ENCODE assay signal across 8 mouse cellular contexts in genomic region chr15:103305792-103306645, GRCm38 (mm10). TPM values are rescaled to one million over a fixed set of nuclear protein-coding genes. Genes with fewer than 3 reads are reported as not detected.
A peak's percentile ranks its signal among the peaks of the same experiment; 100 is the strongest.
DNase-seq lines count a peak whose midpoint lies in the region; ATAC-seq and TF ChIP-seq lines count a peak whose summit lies in the region.

No protein-coding gene starts in this region.

- intact Hi-C loops in left cerebral cortex, postnatal 10 days (cut with DNase I), result loop anchor here (2.0 kb wide), 2 partner anchors 21 to 59 kb away; no protein-coding TSS in a partner anchor

- 0 out of 2 replicates have a peak, but pooled peaks have one; percentile 0 for ATAC-seq in frontal cortex, adult (ENCODE audit: low TSS enrichment)
- no peak for ATAC-seq in heart, embryonic 13.5 days (ENCODE audit: extremely low read depth, insufficient number of reproducible peaks, low FRiP score, low TSS enrichment)
- ATAC-seq in limb, embryonic 14.5 days (ENCODE audit: low FRiP score, low read depth), result no peak
- no peak for ATAC-seq in stomach, postnatal 0 days (ENCODE audit: low FRiP score, low TSS enrichment)

- TF ChIP-seq EP300 in ES-Bruce4 (IDR thresholded peaks at IDR 0.05; ENCODE audit: insufficient read depth, low read depth, low read length), result no peak
- TF ChIP-seq EP300 in stomach, postnatal 0 days (optimal IDR thresholded peaks at IDR 0.05), result no peak

- WGBS in heart, embryonic 13.5 days, result 36% methylated on average over 8 of the region's 8 CpGs
- WGBS in limb, embryonic 14.5 days, result 21% methylated on average over 8 of the region's 8 CpGs
- WGBS in stomach, postnatal 0 days, result 34% methylated on average over 8 of the region's 8 CpGs

- H3K4me1 ChIP-seq in ES-Bruce4 (ENCODE audit: control insufficient read depth, insufficient read depth, low read length), result peaks cover 1% of the 10 kb centered on the region
- H3K4me1 ChIP-seq in heart, embryonic 13.5 days, result peaks cover 66% of the 10 kb centered on the region
- H3K4me1 ChIP-seq in limb, embryonic 14.5 days (ENCODE audit: control insufficient read depth, insufficient read depth, low read length), result peaks cover 60% of the 10 kb centered on the region
- peaks cover 7% of the 10 kb centered on the region for H3K4me1 ChIP-seq in stomach, postnatal 0 days (replicated peaks; ENCODE audit: control insufficient read depth, insufficient read depth)

- no peak for TF ChIP-seq CTCF in ES-Bruce4 (IDR thresholded peaks at IDR 0.05; ENCODE audit: low read depth, low read length)
- TF ChIP-seq CTCF in stomach, postnatal 0 days (IDR thresholded peaks at IDR 0.05; ENCODE audit: low read depth), result no peak

- H3K4me3 ChIP-seq in ES-Bruce4 (ENCODE audit: low read depth, low read length), result peak overlapping the region; percentile 64; the same call in 1 of the 2 replicates
- peak overlapping the region; percentile 63 for H3K4me3 ChIP-seq in heart, embryonic 13.5 days
- peak overlapping the region; percentile 43 for H3K4me3 ChIP-seq in limb, embryonic 14.5 days (replicated peaks; ENCODE audit: low read length)
- H3K4me3 ChIP-seq in stomach, postnatal 0 days (ENCODE audit: low read depth, low read length), result peak overlapping the region; percentile 57

- no peaks in the 10 kb centered on the region for H3K36me3 ChIP-seq in ES-Bruce4 (ENCODE audit: control insufficient read depth, insufficient read depth, low read length, poor library complexity, severe bottlenecking)
- H3K36me3 ChIP-seq in heart, embryonic 13.5 days, result no peaks in the 10 kb centered on the region
- H3K36me3 ChIP-seq in limb, embryonic 14.5 days (ENCODE audit: control insufficient read depth, insufficient read depth, low read length), result no peaks in the 10 kb centered on the region
- no peaks in the 10 kb centered on the region for H3K36me3 ChIP-seq in stomach, postnatal 0 days (ENCODE audit: control insufficient read depth, insufficient read depth, low read length)

- H3K9ac ChIP-seq in ES-Bruce4 (ENCODE audit: low read depth, poor library complexity, severe bottlenecking), result peak overlapping the region; percentile 36; the same call in 1 of the 2 replicates
- H3K9ac ChIP-seq in heart, embryonic 13.5 days, result peak overlapping the region; percentile 85
- peak overlapping the region; percentile 65 for H3K9ac ChIP-seq in limb, embryonic 14.5 days (ENCODE audit: low read depth, low read length, severe bottlenecking)
- H3K9ac ChIP-seq in stomach, postnatal 0 days (ENCODE audit: low read length), result peak overlapping the region; percentile 68

- H3K27ac ChIP-seq in ES-Bruce4 (ENCODE audit: insufficient read depth, low read length), result no peak overlapping the region
- H3K27ac ChIP-seq in heart, embryonic 13.5 days (replicated peaks), result peak overlapping the region; percentile 91
- peak overlapping the region; percentile 95 for H3K27ac ChIP-seq in limb, embryonic 14.5 days (replicated peaks; ENCODE audit: low read depth, low read length)
- peak overlapping the region; percentile 95 for H3K27ac ChIP-seq in stomach, postnatal 0 days (replicated peaks)

- DNase-seq in frontal cortex, postnatal 25 days (ENCODE audit: low spot score in 2 of 2), result no peak
- DNase-seq in limb, embryonic 14.5 days (ENCODE audit: low spot score), result peak; percentile 78
- DNase-seq in stomach, postnatal 0 days (ENCODE audit: low spot score), result no peak
- DNase-seq in spleen, adult 18-20 months, result no peak
- no peak for DNase-seq in left cerebral cortex, postnatal 10 days (ENCODE audit: extremely low spot score in 1 of 2, low spot score in 2 of 2)

- H3K9me3 ChIP-seq in ES-Bruce4 (replicated peaks; ENCODE audit: control insufficient read depth, insufficient read depth, low read length, poor library complexity, severe bottlenecking), result no peaks in the 10 kb centered on the region
- no peaks in the 10 kb centered on the region for H3K9me3 ChIP-seq in heart, embryonic 13.5 days
- H3K9me3 ChIP-seq in limb, embryonic 14.5 days (ENCODE audit: control insufficient read depth, low read length), result no peaks in the 10 kb centered on the region
- H3K9me3 ChIP-seq in stomach, postnatal 0 days (ENCODE audit: control insufficient read depth, low read length), result no peaks in the 10 kb centered on the region

- H3K27me3 ChIP-seq in ES-Bruce4 (ENCODE audit: control insufficient read depth, insufficient read depth, low read length, poor library complexity, severe bottlenecking), result no peaks in the 10 kb centered on the region
- peaks cover 19% of the 10 kb centered on the region for H3K27me3 ChIP-seq in heart, embryonic 13.5 days (replicated peaks)
- H3K27me3 ChIP-seq in limb, embryonic 14.5 days (ENCODE audit: control insufficient read depth, insufficient read depth, low read length), result no peaks in the 10 kb centered on the region
- no peaks in the 10 kb centered on the region for H3K27me3 ChIP-seq in stomach, postnatal 0 days (ENCODE audit: control insufficient read depth, insufficient read depth, low read length)

- no peak for TF ChIP-seq POLR2A in ES-Bruce4 (IDR thresholded peaks at IDR 0.05; ENCODE audit: insufficient read depth, low read length)
- 0 out of 2 replicates have a peak, but pooled peaks have one; percentile 7 for TF ChIP-seq POLR2A in limb, embryonic 14.5 days (IDR thresholded peaks at IDR 0.05; ENCODE audit: borderline replicate concordance, extremely low read depth, insufficient read depth, insufficient read length)

- H3K4me2 ChIP-seq in heart, embryonic 13.5 days, result peak overlapping the region; percentile 88
- peak overlapping the region; percentile 63 for H3K4me2 ChIP-seq in limb, embryonic 14.5 days (replicated peaks; ENCODE audit: low read depth, low read length, severe bottlenecking)
- H3K4me2 ChIP-seq in stomach, postnatal 0 days (replicated peaks; ENCODE audit: low read depth), result peak overlapping the region; percentile 91

RNA-seq across cellular contexts. Expression of gene Gpr84, which starts 4.4 kb away (rescaled TPM):
- polyA plus RNA-seq in ES-Bruce4 (2011; ENCODE audit: insufficient read depth, insufficient read length, low read depth, missing spikeins), result not detected in 2 replicates
- 0.28 and 0.36 TPM in 2 replicates for polyA plus RNA-seq in heart, embryonic 13.5 days (2015; fragmentation: Nextera tagmentation; extraction: Ambion mirVana)
- polyA plus RNA-seq in limb, embryonic 14.5 days (2012; rRNA removed), result 0.34 and 0.53 TPM in 2 replicates
- 0.23 and 0.51 TPM in 2 replicates for polyA plus RNA-seq in limb, embryonic 14.5 days (2014; fragmentation: Nextera tagmentation; extraction: Ambion mirVana)
- polyA plus RNA-seq in stomach, postnatal 0 days (2015; fragmentation: Nextera tagmentation; extraction: Ambion mirVana), result 0.30 and 0.46 TPM in 2 replicates
- total RNA-seq in left cerebral cortex, postnatal 10 days (2021), result under 1 TPM; 0.67 to 0.97 TPM

RNA-seq across cellular contexts. Expression of gene Copz1, which starts 33.5 kb away (rescaled TPM):
- polyA plus RNA-seq in ES-Bruce4 (2011; ENCODE audit: insufficient read depth, insufficient read length, low read depth, missing spikeins), result 140 and 145 TPM in 2 replicates
- polyA plus RNA-seq in heart, embryonic 13.5 days (2015; fragmentation: Nextera tagmentation; extraction: Ambion mirVana), result 163 and 178 TPM in 2 replicates
- polyA plus RNA-seq in limb, embryonic 14.5 days (2012; rRNA removed), result 200 and 228 TPM in 2 replicates
- polyA plus RNA-seq in limb, embryonic 14.5 days (2014; fragmentation: Nextera tagmentation; extraction: Ambion mirVana), result 292 and 298 TPM in 2 replicates
- polyA plus RNA-seq in stomach, postnatal 0 days (2015; fragmentation: Nextera tagmentation; extraction: Ambion mirVana), result 159 and 168 TPM in 2 replicates
- 100 to 1,000 TPM; 111 TPM for total RNA-seq in left cerebral cortex, postnatal 10 days (2021)

RNA-seq across cellular contexts. Expression of gene Zfp385a, which starts 33.9 kb away (rescaled TPM):
- 26.8 and 29.6 TPM in 2 replicates for polyA plus RNA-seq in ES-Bruce4 (2011; ENCODE audit: insufficient read depth, insufficient read length, low read depth, missing spikeins)
- polyA plus RNA-seq in heart, embryonic 13.5 days (2015; fragmentation: Nextera tagmentation; extraction: Ambion mirVana), result 8.3 and 8.9 TPM in 2 replicates
- 23.4 and 28.8 TPM in 2 replicates for polyA plus RNA-seq in limb, embryonic 14.5 days (2012; rRNA removed)
- 16.4 and 19.1 TPM in 2 replicates for polyA plus RNA-seq in limb, embryonic 14.5 days (2014; fragmentation: Nextera tagmentation; extraction: Ambion mirVana)
- polyA plus RNA-seq in stomach, postnatal 0 days (2015; fragmentation: Nextera tagmentation; extraction: Ambion mirVana), result 6.0 and 7.4 TPM in 2 replicates
- 10 to 100 TPM; 47.5 to 51.2 TPM for total RNA-seq in left cerebral cortex, postnatal 10 days (2021)

RNA-seq across cellular contexts. Expression of gene Nfe2, which starts 47.8 kb away (rescaled TPM):
- polyA plus RNA-seq in ES-Bruce4 (2011; ENCODE audit: insufficient read depth, insufficient read length, low read depth, missing spikeins), result not detected in 2 replicates
- polyA plus RNA-seq in heart, embryonic 13.5 days (2015; fragmentation: Nextera tagmentation; extraction: Ambion mirVana), result 7.2 and 8.2 TPM in 2 replicates
- polyA plus RNA-seq in limb, embryonic 14.5 days (2012; rRNA removed), result 1.5 and 3.4 TPM in 2 replicates
- polyA plus RNA-seq in limb, embryonic 14.5 days (2014; fragmentation: Nextera tagmentation; extraction: Ambion mirVana), result 1.5 and 2.4 TPM in 2 replicates
- polyA plus RNA-seq in stomach, postnatal 0 days (2015; fragmentation: Nextera tagmentation; extraction: Ambion mirVana), result 0.50 and 0.70 TPM in 2 replicates
- not detected for total RNA-seq in left cerebral cortex, postnatal 10 days (2021)
